Mouse (Mus musculus) ES-E14 (cell line): ENCODE results near the gene Etfa. TPM values are rescaled to one million over a fixed set of nuclear protein-coding genes. Genes with fewer than 3 reads are reported as not detected.

Source experiments
- DNase-seq: peaks from one replicate; pipeline ENCODE4 v3.0.0-alpha.2; 2013; ENCODE audit warnings: low read depth, low spot score
- H3K27ac ChIP-seq: 2 replicates; pipeline ENCODE4 v1.5.1; 2012; ENCODE audit warnings: low read depth, mild to moderate bottlenecking, low read length, moderate library complexity, mixed read lengths; ENCODE audit not compliant: poor library complexity, insufficient read depth, severe bottlenecking
- H3K36me3 ChIP-seq: 2 replicates; pipeline ENCODE4 v1.6.1; 2012; ENCODE audit warnings: mild to moderate bottlenecking, low read length, moderate library complexity, mixed read lengths; ENCODE audit not compliant: control insufficient read depth, poor library complexity, insufficient read depth, severe bottlenecking
- H3K4me1 ChIP-seq, 2 experiments: fragments of 150-350 bp in 1 of 2; sonication (generic) in 1 of 2; 2 replicates each; pipeline ENCODE4 v1.6.1; 2012; ENCODE audit warnings: low read length in 2 of 2, mild to moderate bottlenecking in 1 of 2, mixed read lengths in 1 of 2; ENCODE audit not compliant: control insufficient read depth in 2 of 2, insufficient read depth in 2 of 2, poor library complexity in 1 of 2
- H3K4me3 ChIP-seq, 2 experiments: fragments of 150-350 bp in 1 of 2; sonication (generic) in 1 of 2; 2 replicates each; pipeline ENCODE4 v1.5.1; 2012; ENCODE audit warnings: low read length in 2 of 2, low read depth in 1 of 2, mild to moderate bottlenecking in 1 of 2, mixed read lengths in 1 of 2; ENCODE audit not compliant: insufficient read depth in 1 of 2, poor library complexity in 1 of 2, severe bottlenecking in 1 of 2
- H3K9ac ChIP-seq: 2 replicates; pipeline ENCODE4 v1.6.1; 2012; ENCODE audit warnings: low read depth, mild to moderate bottlenecking, low read length, mixed read lengths; ENCODE audit not compliant: poor library complexity, insufficient read depth, severe bottlenecking
- H3K9me3 ChIP-seq: fragments of 150-350 bp; sonication (generic); 2 replicates; pipeline ENCODE4 v1.6.1; 2012; ENCODE audit warnings: low read depth, mild to moderate bottlenecking, low read length; ENCODE audit not compliant: control insufficient read depth, insufficient read depth
- CHD2 ChIP-seq: IDR thresholded peaks from 2 replicates; pipeline ENCODE4 v1.6.1; 2014; ENCODE audit warnings: mild to moderate bottlenecking, low read depth, low read length, inconsistent platforms
- HCFC1 ChIP-seq: IDR thresholded peaks from 2 replicates; pipeline ENCODE4 v1.6.1; 2012; ENCODE audit warnings: low read length, inconsistent platforms, borderline replicate concordance; ENCODE audit not compliant: insufficient read depth
- MAFK ChIP-seq: IDR thresholded peaks from 2 replicates; pipeline ENCODE4 v1.6.1; 2014; ENCODE audit warnings: mild to moderate bottlenecking, low read depth, low read length, inconsistent platforms; ENCODE audit not compliant: insufficient read depth
- ZC3H11A ChIP-seq: IDR thresholded peaks from 2 replicates; pipeline ENCODE4 v1.6.1; 2012; ENCODE audit warnings: low read depth, mild to moderate bottlenecking, inconsistent platforms, low read length, borderline replicate concordance
- ZNF384 ChIP-seq: IDR thresholded peaks from 2 replicates; pipeline ENCODE4 v1.6.1; 2012; ENCODE audit warnings: low read depth, low read length, inconsistent platforms
- in situ Hi-C, 2 experiments: fragments of 600-800 bp; cut with MboI; formaldehyde crosslinking; loops; one replicate each; pipeline ENCODE4 v1.15.1; 2025; ENCODE audit warnings: low sequenced_read_pairs in 2 of 2, inconsistent platforms in 1 of 2; ENCODE audit not compliant: unreplicated experiment in 2 of 2
- total RNA-seq: library from RNA; depleted of rRNA; stranded (reverse); fragments of 300-350 nt; gene quantifications from 2 replicates; pipeline ENCODE4 v1.2.3, GENCODE M21; 2012

Etfa gene
- total RNA-seq, 1 experiment, result 34.0 TPM

- Histone ChIP-seq H3K36me3 (no peaks in the 10 kb centered on the region), H3K9me3 (no peaks in the 10 kb centered on the region), H3K4me3 (no peak overlapping the region), H3K9ac (no peak overlapping the region), H3K27ac (no peak overlapping the region), H3K4me1 (peaks cover 0 to 14% of the 10 kb centered on the region in 2 experiments; a peak in 1 of 4 replicates)
- in situ Hi-C loops, result no loop called here
- no peak for DNase-seq
- no peak for TF ChIP-seq MAFK
These were observed 31.3 kb upstream of the Etfa start for GRCm38 (mm10) chr9:55543336-55543702.

- Histone ChIP-seq H3K36me3 (no peaks in the 10 kb centered on the region), H3K27ac (no peak overlapping the region), H3K9me3 (no peaks in the 10 kb centered on the region), H3K4me3 (peak overlapping the region in 1 of 2 experiments; percentile 55; a peak in 3 of 4 replicates), H3K9ac (no peak overlapping the region; the same call in 1 of the 2 replicates), H3K4me1 (peaks cover 0 to 14% of the 10 kb centered on the region in 2 experiments; a peak in 1 of 4 replicates)
- TF ChIP-seq HCFC1, result no peak
- no peak for TF ChIP-seq MAFK
- no peak for TF ChIP-seq ZNF384
- no peak for TF ChIP-seq CHD2
- no peak for TF ChIP-seq ZC3H11A
- in situ Hi-C loops, result no loop called here
- no peak for DNase-seq
These were observed 30.6 kb upstream of the Etfa start for GRCm38 (mm10) chr9:55542366-55543325.

GRCm38 (mm10) chr9:55541681-55542365 is 29.8 kb upstream of the Etfa start:
- DNase-seq, result no peak
- no peaks in the 10 kb centered on the region for H3K9me3 ChIP-seq
- H3K4me3 ChIP-seq, result peak overlapping the region in 1 of 2 experiments; percentile 55; a peak in 2 of 4 replicates
- H3K9ac ChIP-seq, result peak overlapping the region; percentile 16; the same call in 1 of the 2 replicates
- H3K27ac ChIP-seq, result no peak overlapping the region
- peaks cover 0 to 14% of the 10 kb centered on the region in 2 experiments; a peak in 1 of 4 replicates for H3K4me1 ChIP-seq
- no peaks in the 10 kb centered on the region for H3K36me3 ChIP-seq
- TF ChIP-seq HCFC1 (no peak), MAFK (no peak), CHD2 (no peak), ZC3H11A (no peak), ZNF384 (no peak)
- in situ Hi-C loops, result no loop called here

GRCm38 (mm10) chr9:55540888-55541287 is 28.8 kb upstream of the Etfa start:
- Histone ChIP-seq H3K4me3 (peak overlapping the region; percentile 47 to 62), H3K4me1 (peaks cover 0 to 13% of the 10 kb centered on the region in 2 experiments; a peak in 1 of 4 replicates), H3K27ac (no peak overlapping the region), H3K9me3 (no peaks in the 10 kb centered on the region), H3K36me3 (no peaks in the 10 kb centered on the region), H3K9ac (no peak overlapping the region)
- peak; percentile 81 for DNase-seq
- in situ Hi-C loops, result no loop called here
- TF ChIP-seq ZC3H11A (no peak), ZNF384 (no peak), MAFK (no peak), HCFC1 (no peak), CHD2 (no peak)
